Mouse (Mus musculus) cerebellum, adult 2 months (tissue): ENCODE results near the gene Gm30737. TPM values are rescaled to one million over a fixed set of nuclear protein-coding genes. Genes with fewer than 3 reads are reported as not detected.
"Not testable (repeated sequence)": the region's sequence is repeated elsewhere in the genome, so short reads cannot be mapped to it uniquely, and the experiment has no call there.

Source experiments
- DNase-seq, 2 experiments: peaks; one replicate each; pipeline ENCODE4 v3.0.0; 2021
- H3K27ac ChIP-seq: fragments of 200-500 bp; 2 replicates; pipeline ENCODE4 v1.5.1; 2012; ENCODE audit warnings: low read length, control low read depth, inconsistent platforms; ENCODE audit not compliant: insufficient read depth
- H3K27me3 ChIP-seq: fragments of 200-500 bp; 2 replicates; pipeline ENCODE4 v1.6.1; 2012; ENCODE audit warnings: inconsistent platforms, mild to moderate bottlenecking, low read length, moderate library complexity; ENCODE audit not compliant: control insufficient read depth, insufficient read depth
- H3K4me1 ChIP-seq: fragments of 200-500 bp; 2 replicates; pipeline ENCODE4 v1.6.1; 2011; ENCODE audit warnings: low read length; ENCODE audit not compliant: control insufficient read depth, insufficient read depth
- H3K4me3 ChIP-seq: fragments of 200-500 bp; replicated peaks from 2 replicates; pipeline ENCODE3; 2011; ENCODE audit warnings: mild to moderate bottlenecking, low read depth, low read length, control low read depth; ENCODE audit not compliant: insufficient read depth
- WGBS: fragments of 180-500 bp; shearing (Covaris S2); methylation state at CpG from one replicate; pipeline ENCODE4 v1.1.7; 2018; 5-methylcytosine and 5-hydroxymethylcytosine counted together
- polyA plus RNA-seq: library from polyadenylated mRNA; depleted of rRNA; stranded (reverse); fragments of >200 nt; gene quantifications from 2 replicates; pipeline ENCODE4 v1.2.3, GENCODE M21; 2012; rRNA removed

The Gm30737 gene
- not detected in 2 replicates for polyA plus RNA-seq

- H3K4me3 ChIP-seq, DNase-seq, H3K27ac ChIP-seq, H3K4me1 ChIP-seq, H3K27me3 ChIP-seq: not testable (repeated sequence)
- WGBS: no CpG with 5 or more reads among the region's 7 CpGs
Measured at GRCm38 (mm10) chrY:14400410-14400809, at the start of gene Gm30737. TSS of gene Gm30737 (plus strand) at chrY:14400710.
